ENCODE assay signal across 8 mouse cellular contexts in the genomic region with DNA sequence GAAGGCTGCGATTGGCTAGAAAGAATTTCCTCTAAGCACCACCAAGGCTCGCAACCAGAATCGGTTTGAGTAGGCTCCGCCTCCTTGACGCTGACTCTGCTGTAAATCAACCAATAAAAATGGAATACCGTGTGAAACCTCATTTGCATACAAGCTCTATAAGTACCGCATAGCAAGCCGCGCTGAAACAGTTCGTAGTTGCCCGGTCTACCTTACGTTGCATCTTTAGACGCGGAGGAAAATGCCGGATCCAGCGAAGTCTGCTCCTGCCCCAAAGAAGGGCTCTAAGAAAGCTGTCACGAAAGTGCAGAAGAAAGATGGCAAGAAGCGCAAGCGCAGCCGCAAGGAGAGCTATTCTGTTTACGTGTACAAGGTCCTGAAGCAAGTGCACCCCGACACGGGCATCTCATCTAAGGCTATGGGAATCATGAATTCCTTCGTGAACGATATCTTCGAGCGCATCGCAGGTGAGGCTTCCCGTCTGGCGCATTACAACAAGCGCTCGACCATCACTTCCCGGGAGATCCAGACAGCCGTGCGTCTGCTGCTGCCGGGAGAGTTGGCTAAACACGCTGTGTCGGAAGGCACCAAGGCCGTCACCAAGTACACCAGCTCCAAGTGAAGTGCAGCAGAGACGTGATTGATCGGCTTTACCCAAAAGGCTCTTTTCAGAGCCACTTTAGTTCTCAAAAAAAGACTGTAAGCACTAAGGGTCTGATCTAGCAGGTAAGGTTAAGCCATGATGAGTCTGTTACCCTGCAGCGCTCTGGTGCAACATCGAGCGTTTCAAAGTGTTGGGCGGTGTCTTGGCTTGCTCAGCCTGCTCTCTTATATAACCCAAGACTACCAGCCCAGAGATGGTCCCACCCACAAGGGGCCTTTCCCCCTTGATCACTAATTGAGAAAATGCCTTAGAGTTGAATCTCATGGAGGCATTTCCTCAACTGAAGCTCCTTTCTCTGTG. TPM values are rescaled to one million over a fixed set of nuclear protein-coding genes. Genes with fewer than 3 reads are reported as not detected.
DNase-seq lines count a peak whose midpoint lies in the region; ATAC-seq lines count a peak whose summit lies in the region.

A gene (plus strand): TSS at position 242 of the 964 bp plus-strand sequence.

- under 1% methylated on average over 45 of the region's 45 CpGs for WGBS in hindbrain, embryonic 11.5 days

- H3K4me1 ChIP-seq in hindbrain, embryonic 11.5 days (replicated peaks; ENCODE audit: control insufficient read depth, insufficient read depth, low read length), result 0 out of 2 replicates have a peak, but pooled peaks cover 2% of the 10 kb centered on the region

- H3K9ac ChIP-seq in hindbrain, embryonic 11.5 days (ENCODE audit: low read depth, low read length), result peak within 1 kb of the TSS; percentile 81

- peak within 1 kb of the TSS; percentile 92 for H3K27ac ChIP-seq in hindbrain, embryonic 11.5 days (ENCODE audit: low read depth, low read length)

- H3K4me2 ChIP-seq in hindbrain, embryonic 11.5 days (replicated peaks; ENCODE audit: low read depth, low read length), result peak within 1 kb of the TSS; percentile 82

- ATAC-seq in hindbrain, embryonic 11.5 days (ENCODE audit: low FRiP score), result peak; percentile 95

- H3K27me3 ChIP-seq in hindbrain, embryonic 11.5 days (ENCODE audit: control insufficient read depth, insufficient read depth, low read length), result no peaks in the 10 kb centered on the region

- no peaks in the 10 kb centered on the region for H3K9me3 ChIP-seq in hindbrain, embryonic 11.5 days (ENCODE audit: control insufficient read depth, low read length)

- DNase-seq in MN1 (ENCODE audit: low spot score), result peak; percentile 98
- peak; percentile 98 for DNase-seq in cerebellum, adult 9-10 months
- peak; percentile 97 for DNase-seq in frontal cortex, adult 2 months (ENCODE audit: extremely low spot score in 1 of 2, low spot score in 1 of 2)
- peak; percentile 93 for DNase-seq in hindbrain, embryonic 11.5 days (ENCODE audit: low spot score)
- peak; percentile 84 to 90 for DNase-seq in layer of hippocampus, postnatal 10 days (ENCODE audit: low spot score in 2 of 2)
- peak; percentile 95 for DNase-seq in lung, postnatal 10 days
- DNase-seq in ovary, postnatal 36 days (ENCODE audit: low spot score), result peak; percentile 80
- DNase-seq in thymus, postnatal 25 days, result peak; percentile 93

- peak within 1 kb of the TSS; percentile 56 for H3K4me3 ChIP-seq in hindbrain, embryonic 11.5 days (ENCODE audit: low read depth, low read length)

- H3K36me3 ChIP-seq in hindbrain, embryonic 11.5 days (ENCODE audit: control insufficient read depth, insufficient read depth, low read length), result no peaks in the 10 kb centered on the region

RNA-seq across cellular contexts. Expression of the gene that starts here (rescaled TPM):
- 1.3 and 2.0 TPM in 2 replicates for polyA plus RNA-seq in frontal cortex, adult 2 months (2012; rRNA removed)
- polyA plus RNA-seq in hindbrain, embryonic 11.5 days (2014; fragmentation: Nextera tagmentation; extraction: Ambion mirVana), result 15.2 and 16.9 TPM in 2 replicates
- 100 to 1,000 TPM; 211 to 217 TPM for total RNA-seq in layer of hippocampus, postnatal 10 days (2021)

Comparison
In these comparisons a context has a peak if more than half of its experiments do, and no peak if none do; other contexts are left out.
1. Peak in every context shown above with its lines: DNase-seq, ATAC-seq, H3K4me3 ChIP-seq and H3K27ac ChIP-seq.